Mouse (Mus musculus): Measurements from ENCODE around the gene Nkapl.

GRCm38 (mm10) chr13:21440503-21441206, 27.7 kb downstream of the Nkapl start, which contains the start of gene Pgbd1:
- TF ChIP-seq CTCF (IDR thresholded peaks at IDR 0.05; ENCODE audit: low read depth) = peak; percentile 68
- TF ChIP-seq EP300 (optimal IDR thresholded peaks at IDR 0.05) = no peak

Data from stomach, postnatal 0 days (tissue).